Mouse (Mus musculus) T-helper 17 cell (primary cell): Measurements from ENCODE around the gene Jmjd7.

ENCODE experiments used
- in situ Hi-C, 2 experiments: fragments of 300-600 bp; cut with MboI, MseI; formaldehyde crosslinking; loops; 1 replicate in 1 of 2; 2 replicates in 1 of 2; pipeline ENCODE4 v1.15.1; 2025; ENCODE audit warnings: high pct_unique_total_duplicates in 2 of 2

Jmjd7 gene

GRCm38 (mm10) chr2:120058818-120059217 is 31.5 kb downstream of the Jmjd7 start:
- in situ Hi-C loops = loop anchor here in 1 of 2 experiments (10.0 kb wide), 1 partner anchor 976 kb away; the partner anchor contains the start of gene Epb42

GRCm38 (mm10) chr2:120059466-120059865 is 32.2 kb downstream of the Jmjd7 start:
- in situ Hi-C loops = loop anchor here in 1 of 2 experiments (10.0 kb wide), 1 partner anchor 975 kb away; the partner anchor contains the start of gene Epb42

- in situ Hi-C loops = loop anchor here in 1 of 2 experiments (5.0 kb wide), 1 partner anchor 207 kb away; no protein-coding TSS in a partner anchor
These were observed 32.9 kb downstream of the Jmjd7 start for GRCm38 (mm10) chr2:120060190-120060589.

GRCm38 (mm10) chr2:120060651-120061050 is 33.4 kb downstream of the Jmjd7 start:
- in situ Hi-C loops = loop anchor here in 1 of 2 experiments (5.0 kb wide), 1 partner anchor 207 kb away; no protein-coding TSS in a partner anchor

- in situ Hi-C loops = loop anchor here in 1 of 2 experiments (5.0 kb wide), 1 partner anchor 205 kb away; no protein-coding TSS in a partner anchor
These were observed 35.0 kb downstream of the Jmjd7 start for GRCm38 (mm10) chr2:120062248-120062647.

- in situ Hi-C loops = loop anchor here in 1 of 2 experiments (5.0 kb wide), 1 partner anchor 203 kb away; no protein-coding TSS in a partner anchor
These were observed 37.4 kb downstream of the Jmjd7 start for GRCm38 (mm10) chr2:120064639-120065038.

- in situ Hi-C loops = no loop called here
These were observed 38.0 kb downstream of the Jmjd7 start for GRCm38 (mm10) chr2:120065243-120065642.

GRCm38 (mm10) chr2:120066224-120066623 is 38.9 kb downstream of the Jmjd7 start:
- in situ Hi-C loops = no loop called here

GRCm38 (mm10) chr2:120068555-120069465 is 41.5 kb downstream of the Jmjd7 start:
- in situ Hi-C loops = no loop called here

- in situ Hi-C loops = no loop called here
These were observed 42.2 kb downstream of the Jmjd7 start for GRCm38 (mm10) chr2:120069466-120069990.

- in situ Hi-C loops = loop anchor here in 1 of 2 experiments (5.0 kb wide), 1 partner anchor 92 kb away; no protein-coding TSS in a partner anchor
These were observed 46.8 kb downstream of the Jmjd7 start for GRCm38 (mm10) chr2:120074096-120074495.

- in situ Hi-C loops = no loop called here
These were observed 48.9 kb downstream of the Jmjd7 start for GRCm38 (mm10) chr2:120076076-120076705.
